Mouse (Mus musculus): Measurements from ENCODE around the gene Scd2. TPM values are rescaled to one million over a fixed set of nuclear protein-coding genes. Genes with fewer than 3 reads are reported as not detected.
"Not testable (repeated sequence)": the region's sequence is repeated elsewhere in the genome, so short reads cannot be mapped to it uniquely, and the experiment has no call there.

Scd2 gene
- total RNA-seq (2015; ENCODE audit: low replicate concordance) (13.7 and 18.9 TPM in 2 replicates), total RNA-seq (2017; ENCODE audit: low replicate concordance) (9.4 and 13.2 TPM in 2 replicates)

DNA sequence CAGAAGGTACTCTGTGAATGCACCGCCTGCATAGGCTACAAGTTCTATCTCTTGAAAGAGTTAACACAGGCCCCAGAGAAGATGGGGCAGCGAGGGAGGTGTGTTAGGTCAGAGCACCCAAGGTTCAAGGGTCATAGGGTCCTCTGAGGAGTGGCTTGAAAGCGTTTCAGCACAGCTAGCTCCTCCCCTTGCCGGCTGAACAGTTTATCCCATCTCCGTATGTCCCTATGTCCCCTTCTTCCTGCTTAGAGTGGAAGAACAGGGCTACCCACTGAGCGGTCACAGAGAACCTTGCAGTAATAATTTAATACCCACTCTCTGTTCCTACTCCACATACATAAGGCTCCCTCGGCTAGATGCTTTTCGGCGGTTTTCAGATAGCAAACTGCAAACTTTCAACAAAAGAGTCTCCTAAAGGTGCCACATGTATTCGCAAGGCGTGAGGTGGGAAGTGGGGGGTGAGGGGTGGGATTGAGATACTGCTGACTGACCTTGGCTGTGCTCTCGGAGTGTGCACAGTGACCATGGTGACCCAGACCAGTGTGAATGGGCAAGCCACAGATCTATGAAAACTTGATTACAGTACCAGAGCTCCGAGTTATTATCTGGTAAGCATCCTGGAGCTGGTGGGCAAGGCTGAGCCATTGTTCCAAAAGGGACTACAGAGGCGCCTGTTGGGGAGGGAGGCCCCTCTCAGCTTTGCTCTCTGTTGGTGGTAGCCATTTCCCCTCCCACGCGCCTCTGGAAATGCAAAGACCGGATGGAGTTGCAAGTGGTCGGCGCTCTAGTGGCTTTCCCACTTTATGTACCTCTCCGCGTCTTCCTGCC is at the start of gene Scd2:
Gene Scd2, plus strand, starts transcription at position 734 of the 828 bp plus-strand sequence.
- ATAC-seq (replicated peaks; ENCODE audit: low FRiP score, poor library complexity, severe bottlenecking) = no peak

GRCm38 (mm10) chr19:44245761-44246171 is 47.7 kb upstream of the Scd2 start:
- no peak for ATAC-seq (replicated peaks; ENCODE audit: low FRiP score, poor library complexity, severe bottlenecking)

DNA sequence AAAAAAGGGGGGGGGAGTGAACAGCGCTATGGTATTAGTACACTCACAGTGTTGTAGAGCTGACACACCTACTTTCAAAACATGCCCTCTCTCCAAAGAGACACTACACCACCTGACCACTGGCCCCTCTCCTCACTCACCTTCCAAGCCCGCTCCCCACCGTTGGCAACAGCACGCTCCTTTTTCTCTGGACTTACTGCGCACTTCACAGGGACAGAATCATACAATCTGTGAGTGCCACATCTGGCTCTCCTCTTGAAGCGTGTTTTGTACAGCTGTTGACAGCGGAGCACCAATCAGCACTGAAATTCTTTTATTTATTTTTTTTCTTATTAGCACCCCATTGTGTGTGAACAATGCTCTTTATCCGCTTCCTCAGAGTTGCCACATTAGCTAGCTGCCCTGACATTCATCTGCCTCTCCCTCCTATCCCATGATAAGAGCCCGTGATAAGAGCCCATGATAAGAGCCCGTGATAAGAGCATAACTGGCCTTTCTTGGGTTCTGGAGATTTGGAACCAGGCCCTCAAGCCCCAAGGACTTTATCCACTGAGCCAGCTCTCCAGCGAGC is 47.0 kb upstream of the Scd2 start:
- no peak for ATAC-seq (replicated peaks; ENCODE audit: low FRiP score, poor library complexity, severe bottlenecking)

- ATAC-seq (replicated peaks; ENCODE audit: low FRiP score, poor library complexity, severe bottlenecking) = peak; percentile 7; the same call in 1 of the 2 replicates
Observed at GRCm38 (mm10) chr19:44247281-44248080, 46.0 kb upstream of the Scd2 start.

GRCm38 (mm10) chr19:44248081-44248853 is 45.2 kb upstream of the Scd2 start:
- ATAC-seq (replicated peaks; ENCODE audit: low FRiP score, poor library complexity, severe bottlenecking) = peak; percentile 98

DNA sequence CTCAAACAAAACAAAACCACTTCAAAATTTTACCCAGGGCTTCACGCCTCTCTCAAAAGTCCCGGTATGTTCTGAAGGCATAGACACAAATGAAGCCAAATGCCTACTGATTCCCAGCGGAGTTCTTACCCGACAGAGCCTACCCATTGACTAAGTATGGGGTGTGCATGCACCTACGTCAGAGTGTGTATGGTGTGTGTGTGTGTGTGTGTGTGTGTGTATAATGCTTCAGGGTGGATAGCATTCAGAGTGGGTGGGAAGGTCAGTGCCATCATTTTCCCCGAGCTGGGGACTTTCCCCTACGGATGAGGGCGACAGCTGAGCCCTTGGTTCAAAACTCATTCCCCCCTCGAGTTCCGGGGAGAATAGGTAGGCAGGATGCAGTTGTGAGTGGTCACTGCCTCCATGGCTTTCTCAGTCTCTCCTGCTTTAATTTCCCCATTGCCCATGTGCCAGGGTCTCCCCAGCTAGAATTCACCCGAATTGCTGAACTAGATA is 44.6 kb upstream of the Scd2 start:
- ATAC-seq (replicated peaks; ENCODE audit: low FRiP score, poor library complexity, severe bottlenecking) = no peak

DNA sequence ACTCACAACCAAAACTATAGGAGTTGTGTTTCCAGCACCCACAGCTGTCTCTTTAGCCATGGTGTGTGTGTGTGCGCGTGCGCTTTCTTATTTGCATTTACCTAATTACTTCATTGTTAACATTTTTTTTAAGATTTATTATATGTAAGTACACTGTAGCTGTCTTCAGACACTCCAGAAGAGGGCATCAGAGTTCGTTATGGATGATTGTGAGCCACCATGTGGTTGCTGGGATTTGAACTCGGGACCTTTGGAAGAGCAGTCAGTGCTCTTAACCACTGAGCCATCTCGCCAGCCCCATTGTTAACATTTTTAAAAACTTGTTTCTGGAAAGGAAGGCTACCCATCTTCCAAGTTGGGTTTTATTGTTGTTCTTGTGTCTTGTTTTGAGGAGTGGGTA is 42.3 kb upstream of the Scd2 start:
- ATAC-seq (replicated peaks; ENCODE audit: low FRiP score, poor library complexity, severe bottlenecking) = not testable (repeated sequence)

- no peak for ATAC-seq (replicated peaks; ENCODE audit: low FRiP score, poor library complexity, severe bottlenecking)
Observed at GRCm38 (mm10) chr19:44251936-44252558, 41.4 kb upstream of the Scd2 start.

DNA sequence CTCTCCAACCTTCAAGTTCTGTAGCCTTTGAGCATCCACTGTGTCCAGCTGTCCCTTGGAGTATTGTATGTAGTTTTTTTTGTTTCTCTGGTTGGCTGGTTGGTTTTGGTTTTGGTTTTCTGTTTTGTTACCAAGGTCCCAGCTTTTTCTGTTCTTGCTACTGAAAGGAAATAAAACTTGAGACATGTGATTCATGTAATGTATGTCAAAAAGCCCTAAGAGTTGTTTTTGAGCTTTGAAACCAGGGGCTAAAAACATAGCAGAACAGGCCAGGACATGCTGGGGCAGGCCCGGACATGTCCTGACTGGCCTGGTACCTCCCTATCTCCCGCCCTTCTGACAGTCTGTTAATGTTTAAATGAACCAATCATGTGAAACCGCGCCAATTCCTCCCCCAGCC is 39.4 kb upstream of the Scd2 start:
- not testable (repeated sequence) for ATAC-seq (replicated peaks; ENCODE audit: low FRiP score, poor library complexity, severe bottlenecking)

GRCm38 (mm10) chr19:44257377-44257966 is 36.0 kb upstream of the Scd2 start:
- ATAC-seq (replicated peaks; ENCODE audit: low FRiP score, poor library complexity, severe bottlenecking) = no peak

- ATAC-seq (replicated peaks; ENCODE audit: low FRiP score, poor library complexity, severe bottlenecking) = no peak
Observed at GRCm38 (mm10) chr19:44259484-44259883, 34.0 kb upstream of the Scd2 start.

DNA sequence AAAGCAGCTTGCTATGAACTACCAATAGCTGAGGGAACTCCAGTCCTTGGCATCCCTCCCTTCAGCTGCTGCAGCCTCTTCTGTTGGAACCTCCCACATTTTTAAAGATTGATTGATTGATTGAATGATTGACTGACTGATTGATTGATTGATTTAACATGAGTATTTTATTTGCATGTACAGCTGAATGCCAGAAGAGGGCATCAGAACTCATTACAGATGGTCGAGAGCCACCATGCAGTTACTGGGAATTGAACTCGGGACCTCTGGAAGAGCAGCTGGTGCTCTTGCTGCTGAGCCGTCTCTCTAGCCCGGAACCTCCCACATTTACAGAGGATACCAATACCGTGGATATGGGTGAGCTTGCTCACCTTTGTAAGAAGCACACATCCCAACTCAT is 33.0 kb upstream of the Scd2 start:
- ATAC-seq (replicated peaks; ENCODE audit: low FRiP score, poor library complexity, severe bottlenecking) = no peak

DNA sequence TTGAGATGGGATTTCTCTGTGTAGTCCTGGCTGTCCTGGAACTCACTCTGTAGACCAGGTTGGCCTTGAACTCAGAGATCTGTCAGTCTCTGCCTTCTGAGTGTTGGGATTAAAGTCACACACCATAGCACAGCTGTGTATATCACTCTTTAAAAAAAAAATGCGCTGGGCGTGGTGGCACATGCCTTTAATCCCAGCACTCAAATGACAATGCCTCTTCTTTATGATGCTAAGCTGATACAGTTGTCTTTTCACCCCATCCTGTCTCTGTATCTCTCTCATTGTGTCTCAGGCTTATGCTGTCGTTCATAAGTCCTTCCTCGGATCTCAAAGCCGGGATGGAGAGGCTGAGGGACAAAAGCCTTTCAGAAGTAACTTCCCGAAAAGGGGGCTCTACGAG is 31.7 kb upstream of the Scd2 start:
- ATAC-seq (replicated peaks; ENCODE audit: low FRiP score, poor library complexity, severe bottlenecking) = no peak

DNA sequence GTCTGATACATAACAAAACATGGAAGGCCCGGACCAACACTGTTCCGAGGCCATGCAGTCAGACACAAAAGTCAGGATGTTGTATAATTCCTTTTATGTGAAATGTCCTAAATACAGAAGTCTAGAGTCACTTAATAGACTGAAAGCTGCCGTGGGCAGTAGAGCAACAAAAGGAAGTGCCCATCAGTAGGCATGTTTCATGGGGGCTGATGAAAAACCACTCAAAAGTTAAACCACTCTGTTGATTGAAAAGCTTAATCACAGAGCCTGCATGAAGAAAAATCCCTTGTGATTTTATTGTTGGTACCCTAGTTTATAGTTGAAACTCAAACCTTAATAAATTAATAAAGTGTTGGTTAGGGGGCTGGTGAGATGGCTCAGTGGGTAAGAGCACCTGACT is 29.9 kb upstream of the Scd2 start:
- no peak for ATAC-seq (replicated peaks; ENCODE audit: low FRiP score, poor library complexity, severe bottlenecking)

- no peak for ATAC-seq (replicated peaks; ENCODE audit: low FRiP score, poor library complexity, severe bottlenecking)
Observed at GRCm38 (mm10) chr19:44264226-44264625, 29.2 kb upstream of the Scd2 start.

DNA sequence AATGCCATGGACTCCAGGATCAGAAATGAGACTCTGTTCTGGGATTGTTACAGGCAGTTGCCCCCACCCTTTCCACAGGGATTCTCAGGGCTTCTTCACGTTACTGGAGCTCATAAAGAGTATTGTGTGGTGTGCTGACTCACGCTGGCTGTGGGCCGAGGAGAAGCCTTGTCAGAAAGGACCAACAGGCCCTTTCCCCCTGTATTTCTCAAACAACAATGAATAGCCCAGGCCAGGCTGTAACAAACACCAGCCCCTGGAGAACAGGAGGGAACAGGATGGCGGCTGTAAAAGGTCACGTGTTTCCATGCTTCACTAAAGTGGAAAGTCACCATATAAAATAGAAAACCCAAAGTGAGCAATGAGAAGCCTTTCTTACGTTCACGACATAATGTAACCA is 28.2 kb upstream of the Scd2 start:
- ATAC-seq (replicated peaks; ENCODE audit: low FRiP score, poor library complexity, severe bottlenecking) = no peak

GRCm38 (mm10) chr19:44265911-44266337 is 27.6 kb upstream of the Scd2 start:
- ATAC-seq (replicated peaks; ENCODE audit: low FRiP score, poor library complexity, severe bottlenecking) = no peak

DNA sequence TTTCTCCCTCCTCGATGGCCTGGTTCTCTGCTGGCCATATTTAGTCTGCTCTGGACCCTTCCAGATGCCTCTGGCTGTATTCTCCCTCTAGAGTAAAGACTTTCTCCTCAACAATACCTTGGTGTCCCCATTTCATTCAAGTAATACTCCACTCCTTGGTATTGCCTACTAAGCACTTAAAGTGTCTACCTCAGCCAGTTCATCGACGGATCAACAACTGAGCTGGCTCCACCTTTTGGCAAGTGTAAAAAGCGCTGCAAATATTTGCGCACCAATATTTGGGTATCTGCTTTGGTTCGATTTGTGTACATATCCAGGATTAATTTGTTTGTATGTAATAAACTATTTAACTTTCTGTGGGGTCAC is 27.0 kb upstream of the Scd2 start:
- peak; percentile 36 for ATAC-seq (replicated peaks; ENCODE audit: low FRiP score, poor library complexity, severe bottlenecking)
